Mouse (Mus musculus): ENCODE data around the gene Tcf12.

Tcf12 gene

GRCm38 (mm10) chr9:72088893-72089611 lies 22.6 kb downstream of the Tcf12 start:
- peak; percentile 65 for DNase-seq (ENCODE audit: extremely low read depth, low read depth)

- no peak for DNase-seq (ENCODE audit: extremely low read depth, low read depth)
Observed at GRCm38 (mm10) chr9:72085017-72085416, 26.7 kb downstream of the Tcf12 start.

GRCm38 (mm10) chr9:72084131-72084530 lies 27.5 kb downstream of the Tcf12 start:
- no peak for DNase-seq (ENCODE audit: extremely low read depth, low read depth)

DNA sequence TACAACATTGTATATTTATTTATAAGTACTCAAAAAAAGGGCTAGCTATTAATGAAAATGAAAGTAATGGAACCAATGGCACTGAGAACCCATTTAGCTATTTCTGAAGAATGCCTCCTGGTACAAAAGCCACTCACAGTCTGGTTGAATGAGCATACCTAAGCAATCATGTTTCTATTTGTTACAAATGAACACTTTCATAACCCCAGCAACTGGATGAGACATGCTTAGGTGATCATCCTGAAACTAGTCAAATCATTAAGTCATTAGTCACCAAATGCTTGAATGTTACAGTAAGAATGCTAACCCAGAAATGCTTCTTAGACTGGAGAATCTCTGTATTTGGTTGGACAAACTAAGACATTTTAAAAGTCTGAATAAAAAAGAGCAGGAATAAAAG lies 35.5 kb downstream of the Tcf12 start:
- DNase-seq (ENCODE audit: extremely low read depth, low read depth): no peak

DNA sequence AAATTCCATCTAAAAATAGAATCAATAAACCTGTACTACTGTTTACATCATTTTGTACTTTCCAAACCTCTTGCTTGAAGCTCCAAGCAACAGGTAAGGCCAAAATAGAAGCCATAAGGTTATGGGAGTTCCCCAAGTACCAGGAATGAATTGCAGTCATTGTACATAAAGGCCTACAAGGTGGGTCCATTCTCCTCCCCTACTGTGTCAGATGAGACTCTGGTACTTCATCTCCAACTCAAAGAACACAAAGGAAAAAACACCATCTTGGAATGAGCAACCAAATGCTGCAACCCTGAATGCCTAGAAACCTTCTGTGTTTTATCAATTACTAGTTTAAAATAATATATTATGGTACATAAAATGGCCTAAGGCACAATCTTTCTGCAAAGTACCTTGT lies 45.5 kb downstream of the Tcf12 start:
- DNase-seq (ENCODE audit: extremely low read depth, low read depth): no peak

- no peak for DNase-seq (ENCODE audit: extremely low read depth, low read depth)
Observed at GRCm38 (mm10) chr9:72053144-72053543, 58.5 kb downstream of the Tcf12 start.

DNA sequence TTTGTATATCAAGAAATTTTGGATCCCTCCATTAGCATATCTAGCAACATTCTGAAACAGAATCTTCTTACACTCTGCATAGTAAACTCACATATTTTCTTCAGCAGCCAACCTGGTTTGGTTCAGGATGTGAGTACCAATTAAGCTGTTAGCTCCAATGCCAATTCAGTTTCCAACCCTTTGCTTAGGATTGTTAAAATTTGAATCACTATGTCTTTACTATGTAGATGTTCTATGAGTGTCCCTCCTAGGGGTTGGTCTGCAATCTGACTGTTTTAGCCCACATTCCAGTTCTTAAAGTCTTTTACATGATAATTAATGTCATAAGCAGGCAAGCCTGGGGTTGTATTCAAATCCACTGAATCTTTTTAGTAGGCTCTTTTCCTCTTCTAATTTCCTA lies 71.5 kb downstream of the Tcf12 start:
- DNase-seq (ENCODE audit: extremely low read depth, low read depth): no peak

DNA sequence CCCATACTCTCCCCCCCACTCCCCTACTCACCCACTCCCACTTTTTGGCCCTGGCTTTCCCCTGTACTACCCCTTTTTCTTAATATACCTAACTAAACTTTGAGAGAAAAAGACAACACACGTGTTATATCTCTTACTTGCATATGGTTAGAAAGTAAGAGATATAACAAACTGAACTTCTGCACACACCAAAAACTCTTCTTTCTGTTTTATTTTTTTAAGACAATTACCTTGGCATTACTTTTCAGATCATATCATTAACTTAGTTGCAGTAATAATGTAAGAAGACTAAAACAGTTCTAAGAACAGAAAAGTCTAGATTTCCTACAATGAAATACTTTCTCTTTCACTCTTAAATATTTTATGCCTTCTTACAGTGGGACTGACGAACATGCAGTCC lies 72.3 kb downstream of the Tcf12 start:
- no peak for DNase-seq (ENCODE audit: extremely low read depth, low read depth)

DNA sequence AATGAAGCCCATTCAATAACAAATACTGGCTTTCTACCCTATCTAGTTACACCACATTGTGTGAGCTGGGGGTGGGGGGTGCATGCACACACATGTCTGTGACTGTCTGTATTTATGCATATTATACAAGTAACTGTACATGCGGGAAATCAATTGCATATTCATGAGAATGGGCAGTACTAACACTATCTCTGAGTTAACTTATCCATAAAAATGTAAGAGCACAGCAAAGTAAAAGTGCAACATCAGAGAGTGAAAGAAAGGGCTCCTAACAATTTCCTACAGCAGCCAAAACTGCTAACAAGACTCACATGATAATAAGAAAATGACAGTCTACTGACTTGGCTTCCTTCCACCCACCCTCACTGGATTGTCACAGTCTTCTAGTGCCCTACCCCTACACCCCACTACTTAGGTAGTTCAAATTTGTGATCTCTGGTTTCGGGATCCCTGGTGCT lies 74.6 kb downstream of the Tcf12 start:
- peak; percentile 55 for DNase-seq (ENCODE audit: extremely low read depth, low read depth)

GRCm38 (mm10) chr9:72036257-72036656 lies 75.4 kb downstream of the Tcf12 start:
- no peak for DNase-seq (ENCODE audit: extremely low read depth, low read depth)

DNA sequence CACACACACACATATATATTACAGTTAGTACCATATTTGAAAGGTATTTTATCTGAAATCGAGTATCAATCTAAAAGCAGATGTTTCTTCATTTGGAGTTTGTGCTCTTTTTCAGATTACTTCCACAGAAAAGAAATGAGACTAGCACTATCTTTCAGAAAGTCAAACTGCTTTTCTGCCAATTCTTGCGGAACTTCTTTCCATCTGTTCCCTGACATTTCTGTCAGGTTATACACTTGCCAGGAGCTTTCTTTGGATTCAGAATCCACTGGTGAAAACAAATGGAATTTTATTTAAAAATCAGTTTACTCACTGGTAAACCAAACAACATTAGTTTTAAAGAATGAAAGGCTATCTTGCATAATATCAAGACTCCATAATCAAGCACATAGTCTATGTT lies 78.4 kb downstream of the Tcf12 start:
- DNase-seq (ENCODE audit: extremely low read depth, low read depth): no peak

DNA sequence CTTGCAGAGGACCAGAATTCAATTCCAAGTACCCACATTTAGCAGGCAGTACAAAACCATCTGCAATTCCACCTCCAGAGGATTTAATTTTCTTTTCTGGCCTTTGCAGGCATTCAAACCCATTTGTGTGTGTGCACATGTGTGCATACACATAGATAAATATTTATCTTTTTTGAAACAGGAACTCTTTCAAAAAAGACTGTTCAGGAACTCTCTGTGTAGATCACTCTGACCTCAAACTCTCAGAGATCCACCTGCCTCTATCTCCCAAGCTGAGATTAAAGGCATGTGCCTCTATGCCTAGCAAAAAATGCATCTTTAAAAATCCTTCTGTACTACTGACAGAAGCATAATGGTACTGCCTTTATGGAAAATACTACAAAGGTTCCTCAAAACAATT lies 81.4 kb downstream of the Tcf12 start:
- DNase-seq (ENCODE audit: extremely low read depth, low read depth): no peak

DNA sequence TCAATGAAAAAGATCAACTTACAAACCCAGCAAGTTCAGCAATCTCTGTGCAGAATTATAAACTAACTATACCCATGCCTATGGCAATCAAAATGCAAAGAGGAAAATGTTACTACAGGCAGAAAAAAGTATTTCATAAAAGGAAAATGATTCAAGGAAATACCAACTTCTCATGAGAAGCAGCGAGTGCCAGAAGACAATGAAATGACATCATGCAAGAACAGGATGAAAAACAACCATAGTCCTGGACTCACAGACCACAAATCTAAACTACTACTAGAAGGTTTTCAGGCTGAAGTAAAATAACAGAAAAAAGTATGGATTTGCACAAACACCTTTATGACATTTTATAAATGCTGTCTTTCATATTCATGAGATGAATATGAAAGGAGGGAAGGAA lies 82.1 kb downstream of the Tcf12 start:
- no peak for DNase-seq (ENCODE audit: extremely low read depth, low read depth)

DNA sequence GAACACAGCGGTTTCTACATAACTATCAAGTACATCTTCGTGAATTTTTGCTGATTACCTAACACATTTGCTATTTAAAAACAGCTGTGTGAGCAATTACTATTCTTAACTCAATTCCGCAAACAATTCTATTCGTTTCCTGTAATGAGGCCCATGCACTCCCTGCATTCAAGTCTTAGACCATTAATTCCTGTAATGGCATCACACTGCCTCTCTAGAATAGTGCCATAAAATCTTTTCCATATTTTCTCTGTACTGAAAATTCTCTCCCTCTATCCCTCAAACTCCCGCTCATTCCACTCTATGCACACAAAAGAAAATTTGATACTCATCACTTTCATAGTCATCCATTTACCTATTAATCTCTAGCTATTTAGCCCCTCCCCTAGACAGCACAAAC lies 88.4 kb downstream of the Tcf12 start:
- no peak for DNase-seq (ENCODE audit: extremely low read depth, low read depth)

DNA sequence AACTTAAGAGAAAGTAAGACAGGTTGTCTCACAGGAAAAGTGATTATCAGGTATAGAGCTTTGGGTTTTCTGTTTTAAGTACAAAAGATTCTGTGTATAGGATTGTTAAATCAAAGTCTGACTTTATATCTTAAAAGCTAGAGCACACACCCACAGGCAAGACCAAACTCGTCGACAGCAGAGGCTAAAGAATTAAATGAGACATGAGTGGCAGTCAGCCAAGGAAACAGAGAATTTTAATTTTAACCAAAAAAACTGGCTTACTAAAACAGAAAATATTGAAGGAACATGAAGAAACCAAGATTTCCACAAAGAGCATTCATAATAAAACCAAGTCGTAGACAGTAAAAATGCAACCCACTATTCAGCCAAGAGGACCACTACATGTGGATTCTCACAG lies 90.2 kb downstream of the Tcf12 start:
- no peak for DNase-seq (ENCODE audit: extremely low read depth, low read depth)

DNA sequence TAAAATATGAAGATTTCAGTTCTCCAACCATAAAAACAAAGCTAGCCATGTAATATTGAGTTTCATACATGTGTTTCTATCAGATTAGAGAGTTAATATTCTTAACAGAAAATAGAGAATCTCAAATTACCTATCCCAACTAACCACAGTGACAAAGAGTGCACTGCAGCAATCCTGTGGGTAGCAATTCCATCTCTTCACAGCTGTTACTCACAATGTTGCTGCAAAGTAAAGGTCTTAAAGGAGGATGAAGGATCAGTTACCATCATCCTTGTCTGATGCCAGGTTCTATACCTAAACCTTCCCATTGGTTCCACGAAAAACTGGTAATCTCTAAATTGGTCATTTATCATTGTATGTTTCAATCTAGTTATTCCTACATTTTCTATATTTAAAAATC lies 95.7 kb downstream of the Tcf12 start:
- no peak for DNase-seq (ENCODE audit: extremely low read depth, low read depth)

DNA sequence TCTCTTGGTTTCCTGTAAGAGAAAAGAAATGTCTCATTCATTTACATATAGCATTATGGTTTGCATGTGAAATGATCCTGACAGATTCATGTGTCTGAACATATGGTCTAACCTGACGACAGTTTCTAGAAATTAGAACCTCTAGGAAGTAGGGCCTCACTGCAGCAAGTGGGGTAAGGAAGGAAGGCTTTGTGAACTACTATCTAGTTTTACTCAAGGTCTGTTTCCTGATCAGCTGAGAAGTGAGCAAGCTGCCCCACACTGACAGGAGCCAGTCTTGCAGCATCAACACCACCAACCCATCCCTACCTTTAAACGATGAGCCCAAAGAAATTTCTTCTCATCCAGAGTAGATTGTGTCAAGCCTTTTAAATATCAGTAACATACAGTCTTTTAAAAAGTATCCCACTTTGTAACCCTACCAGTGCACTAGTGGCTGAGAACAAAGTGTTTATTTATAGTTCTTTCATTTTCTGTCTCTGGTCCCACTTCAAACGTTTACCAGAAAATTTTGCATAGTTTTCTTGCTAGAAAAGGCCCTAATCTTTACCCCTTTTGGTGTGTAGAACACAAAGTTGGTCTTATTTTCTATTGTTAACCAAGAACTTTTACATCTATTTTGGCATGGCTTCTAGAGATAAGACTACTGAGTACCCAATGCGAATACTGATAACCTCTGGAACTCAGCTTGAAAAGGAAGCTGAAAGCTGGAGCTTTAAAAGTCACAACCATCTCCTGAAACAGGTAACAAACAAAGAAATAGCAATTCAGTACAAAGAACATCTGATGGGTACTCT lies 96.9 kb downstream of the Tcf12 start:
- peak; percentile 28 for DNase-seq (ENCODE audit: extremely low read depth, low read depth)

GRCm38 (mm10) chr9:72013541-72013940 lies 98.1 kb downstream of the Tcf12 start:
- DNase-seq (ENCODE audit: extremely low read depth, low read depth): peak; percentile 49

- DNase-seq (ENCODE audit: extremely low read depth, low read depth): no peak
Observed at GRCm38 (mm10) chr9:72008634-72009033, 103.0 kb downstream of the Tcf12 start.

GRCm38 (mm10) chr9:71991147-71991546 lies 120.5 kb downstream of the Tcf12 start:
- no peak for DNase-seq (ENCODE audit: extremely low read depth, low read depth)

DNA sequence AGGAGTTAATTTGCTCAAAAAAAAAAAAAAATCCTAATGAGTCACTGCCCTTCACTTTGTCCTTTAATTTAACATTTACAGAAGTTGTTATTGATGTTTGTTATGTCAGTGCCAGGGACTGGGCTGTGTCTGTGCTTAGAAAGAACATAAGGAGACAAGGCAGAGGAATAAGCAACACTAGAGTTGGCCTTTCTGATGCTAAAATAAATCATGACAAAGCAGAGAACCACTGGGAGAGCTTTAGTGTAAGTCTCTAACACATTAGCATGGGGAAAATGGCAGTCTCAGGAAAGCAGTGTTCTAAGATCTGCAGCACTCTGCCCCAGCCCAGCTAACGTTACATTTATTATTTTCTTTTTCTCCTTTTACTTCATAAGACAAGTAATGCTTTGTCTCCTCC lies 121.3 kb downstream of the Tcf12 start:
- no peak for DNase-seq (ENCODE audit: extremely low read depth, low read depth)

- no peak for DNase-seq (ENCODE audit: extremely low read depth, low read depth)
Observed at GRCm38 (mm10) chr9:71989663-71990062, 122.0 kb downstream of the Tcf12 start.

DNA sequence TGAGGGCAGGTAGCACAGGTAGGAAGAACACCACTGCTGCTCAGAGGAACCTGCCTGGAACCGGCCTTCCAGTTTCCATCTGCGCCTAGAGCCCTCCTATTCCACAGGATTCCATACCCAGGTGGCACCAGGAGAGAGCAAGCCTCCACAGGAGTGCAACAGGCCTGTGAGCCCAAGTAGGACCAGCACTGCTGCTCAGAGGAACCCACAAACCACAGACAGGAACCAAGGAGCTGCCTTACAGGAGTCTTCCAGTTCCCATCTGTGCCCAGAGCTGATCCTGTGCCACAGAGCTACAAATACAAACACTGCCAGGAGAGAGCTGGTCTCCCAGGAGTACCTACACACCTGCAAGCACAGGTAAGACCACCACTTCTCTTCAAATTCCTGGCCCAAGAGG lies 125.0 kb downstream of the Tcf12 start:
- DNase-seq (ENCODE audit: extremely low read depth, low read depth): no peak
